8 mouse cellular contexts compared by ENCODE assay signal in genomic region chr7:126791851-126792720, GRCm38 (mm10). TPM values are rescaled to one million over a fixed set of nuclear protein-coding genes. Genes with fewer than 3 reads are reported as not detected.
A peak's percentile ranks its signal among the peaks of the same experiment; 100 is the strongest.
DNase-seq lines count a peak whose midpoint lies in the region; ATAC-seq and TF ChIP-seq lines count a peak whose summit lies in the region.

TSS of gene Ppp4c (minus strand) at chr7:126792496.

- WGBS in hindbrain, embryonic 14.5 days: under 1% methylated on average over 74 of the region's 83 CpGs

- TF ChIP-seq CTCF in Patski (IDR thresholded peaks at IDR 0.05): no peak

- CTCF ChIA-PET in Patski (lab: Charles Lee): interaction anchor here (1.9 kb wide), 1 partner anchor 13 kb away, joined by 11 read pairs; no protein-coding TSS in a partner anchor

- peak; percentile 69 for ATAC-seq in Patski
- peak; percentile 92 for ATAC-seq in hindbrain, embryonic 14.5 days (ENCODE audit: low FRiP score)

- peaks cover 24% of the 10 kb centered on the region for H3K4me1 ChIP-seq in hindbrain, embryonic 14.5 days (replicated peaks; ENCODE audit: control insufficient read depth, insufficient read depth, low read length)

- H3K9me3 ChIP-seq in hindbrain, embryonic 14.5 days (ENCODE audit: control insufficient read depth, low read length): no peaks in the 10 kb centered on the region

- H3K4me2 ChIP-seq in hindbrain, embryonic 14.5 days (replicated peaks): peak within 1 kb of the TSS; percentile 90

- no peaks in the 10 kb centered on the region for H3K27me3 ChIP-seq in Patski
- no peaks in the 10 kb centered on the region for H3K27me3 ChIP-seq in hindbrain, embryonic 14.5 days (ENCODE audit: control insufficient read depth, insufficient read depth, low read length)

- H3K4me3 ChIP-seq in hindbrain, embryonic 14.5 days (replicated peaks; ENCODE audit: low read length): peak within 1 kb of the TSS; percentile 87

- peak; percentile 62 for DNase-seq in Patski (ENCODE audit: low read depth, low spot score)
- DNase-seq in cerebellum, postnatal 14 days: peak; percentile 98
- DNase-seq in frontal cortex, postnatal 25 days (ENCODE audit: low spot score in 2 of 2): peak; percentile 85 to 95
- peak; percentile 100 for DNase-seq in hindbrain, embryonic 14.5 days (ENCODE audit: low spot score)
- DNase-seq in layer of hippocampus, postnatal 36 days: peak; percentile 94 to 96
- DNase-seq in lung, postnatal 36 days: peak; percentile 99
- peak; percentile 99 for DNase-seq in retina, postnatal 1 day
- peak; percentile 83 to 93 for DNase-seq in urinary bladder, adult 18-20 months (ENCODE audit: low spot score in 2 of 2)

- H3K9ac ChIP-seq in hindbrain, embryonic 14.5 days: peak within 1 kb of the TSS; percentile 88

- peaks cover 64% of the 10 kb centered on the region for H3K36me3 ChIP-seq in hindbrain, embryonic 14.5 days (replicated peaks; ENCODE audit: control insufficient read depth, insufficient read depth)

- peak within 1 kb of the TSS; percentile 93 for H3K27ac ChIP-seq in hindbrain, embryonic 14.5 days

- in situ Hi-C loops in Patski (cut with MboI; ENCODE audit: low pct_unique_long_range_greater_than_20kb): no loop called here

- POLR2A ChIA-PET in Patski (lab: Charles Lee): interaction anchor here (0.6 to 1.3 kb wide), 3 partner anchors 15 to 85 kb away, joined by 3 to 8 read pairs (median 3); partner anchors contain the start of gene Ypel3

RNA-seq across cellular contexts. Expression of gene Ppp4c, which starts in this region (rescaled TPM):
- 94.3 TPM for polyA plus RNA-seq in Patski (2021)
- 177 and 182 TPM in 2 replicates for polyA plus RNA-seq in hindbrain, embryonic 14.5 days (2014; fragmentation: Nextera tagmentation; extraction: Ambion mirVana)
- 10 to 100 TPM; 54.3 to 59.5 TPM for total RNA-seq in layer of hippocampus, postnatal 36 days (2021)

Comparison
In these comparisons a context has a peak if more than half of its experiments do, and no peak if none do; other contexts are left out.
1. Peak in every context shown above with its lines: DNase-seq, ATAC-seq, H3K4me3 ChIP-seq and H3K27ac ChIP-seq.